Mouse (Mus musculus): ENCODE results near the gene Palb2. TPM values are rescaled to one million over a fixed set of nuclear protein-coding genes. Genes with fewer than 3 reads are reported as not detected.

The Palb2 gene
- polyA plus RNA-seq (2012; ENCODE audit: low replicate concordance), result 0.94 and 2.1 TPM in 2 replicates

DNA sequence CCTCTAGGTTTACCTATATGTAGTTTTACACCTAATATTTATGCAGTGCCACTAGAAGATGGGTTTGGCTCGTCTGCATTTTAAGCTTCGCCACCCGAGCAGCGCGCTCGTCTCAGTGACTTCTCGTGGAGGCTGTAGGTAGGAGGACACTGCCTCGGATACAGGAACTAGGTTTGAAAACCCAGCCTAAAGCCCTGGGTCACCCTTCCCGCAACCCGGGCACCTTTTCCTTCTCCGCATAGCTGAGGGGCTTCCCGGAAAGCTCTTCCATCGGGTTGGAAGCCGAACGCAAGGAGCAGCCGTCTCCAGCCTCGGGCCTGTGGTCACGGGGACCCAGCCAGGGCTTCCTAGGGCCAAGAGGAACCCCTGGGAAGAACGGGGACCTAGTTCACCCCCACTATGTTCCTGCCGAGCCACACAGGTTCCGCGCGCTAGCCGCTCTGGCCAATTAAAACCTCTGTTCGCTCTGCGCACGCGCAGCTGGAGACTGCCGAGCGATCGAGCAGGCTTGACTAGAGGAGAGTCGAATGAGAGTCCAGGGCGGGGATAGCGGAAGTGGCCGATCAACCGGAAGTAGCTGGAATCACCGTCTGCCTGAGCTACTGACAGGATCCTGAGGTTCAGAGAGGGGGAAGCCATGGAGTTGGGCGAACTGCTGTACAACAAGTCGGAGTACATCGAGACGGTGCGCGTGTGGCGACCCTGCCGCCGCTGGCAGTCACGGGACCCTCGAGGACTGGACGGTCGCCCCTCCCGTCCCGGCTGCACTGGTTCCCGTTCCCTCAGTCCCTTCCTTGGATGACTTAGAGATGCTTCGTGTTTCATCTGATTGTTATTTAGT is at the start of gene Palb2, which contains the start of gene Dctn5:
Palb2 (minus strand) TSS at position 489 of the 841 bp plus-strand sequence.
Dctn5 (plus strand) TSS at position 545 of the 841 bp plus-strand sequence.

DNA sequence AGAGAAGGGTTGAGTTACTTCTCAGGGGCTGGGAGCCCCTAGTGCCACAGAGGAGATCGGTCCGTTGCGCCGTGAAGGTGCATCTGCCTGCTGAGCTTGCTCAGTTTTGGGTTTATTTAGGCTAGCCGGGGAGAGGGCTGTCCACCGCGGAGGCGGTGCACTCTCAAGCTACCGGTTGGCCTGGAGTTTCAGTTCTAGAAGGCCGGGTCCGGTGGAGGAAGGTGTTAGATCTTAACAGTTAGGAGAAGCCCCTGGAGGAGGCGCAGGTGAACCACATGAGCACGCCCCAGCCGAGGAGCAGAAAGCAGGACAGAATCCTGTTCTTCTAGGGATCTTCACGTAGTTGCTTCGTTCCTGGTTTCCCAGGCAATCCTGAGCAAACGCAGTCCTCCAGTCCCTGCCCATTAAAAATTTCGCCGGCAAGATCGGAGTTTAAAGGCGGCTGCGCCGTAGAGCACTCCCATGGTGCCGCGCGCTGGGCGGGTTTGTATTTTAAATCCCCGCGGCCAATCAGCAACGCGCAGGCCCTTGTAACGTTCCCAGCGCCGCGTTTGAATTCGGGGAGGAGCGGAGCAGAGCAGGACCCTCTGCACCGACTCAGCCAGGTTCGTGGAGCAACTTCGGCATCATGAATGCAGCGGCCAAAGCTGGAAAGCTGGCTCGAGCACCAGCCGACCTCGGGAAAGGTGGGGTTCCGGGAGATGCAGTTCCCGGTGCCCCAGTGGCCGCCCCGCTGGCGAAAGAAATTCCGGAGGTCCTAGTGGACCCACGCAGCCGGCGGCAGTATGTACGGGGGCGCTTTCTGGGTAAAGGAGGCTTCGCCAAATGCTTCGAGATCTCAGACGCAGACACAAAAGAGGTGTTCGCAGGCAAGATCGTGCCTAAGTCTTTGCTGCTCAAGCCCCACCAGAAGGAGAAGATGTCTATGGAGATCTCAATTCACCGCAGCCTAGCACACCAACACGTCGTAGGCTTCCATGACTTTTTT is 26.4 kb upstream of the Palb2 start, which contains the start of gene Plk1:
Plk1 (plus strand) TSS at position 525 of the 988 bp plus-strand sequence.

DNA sequence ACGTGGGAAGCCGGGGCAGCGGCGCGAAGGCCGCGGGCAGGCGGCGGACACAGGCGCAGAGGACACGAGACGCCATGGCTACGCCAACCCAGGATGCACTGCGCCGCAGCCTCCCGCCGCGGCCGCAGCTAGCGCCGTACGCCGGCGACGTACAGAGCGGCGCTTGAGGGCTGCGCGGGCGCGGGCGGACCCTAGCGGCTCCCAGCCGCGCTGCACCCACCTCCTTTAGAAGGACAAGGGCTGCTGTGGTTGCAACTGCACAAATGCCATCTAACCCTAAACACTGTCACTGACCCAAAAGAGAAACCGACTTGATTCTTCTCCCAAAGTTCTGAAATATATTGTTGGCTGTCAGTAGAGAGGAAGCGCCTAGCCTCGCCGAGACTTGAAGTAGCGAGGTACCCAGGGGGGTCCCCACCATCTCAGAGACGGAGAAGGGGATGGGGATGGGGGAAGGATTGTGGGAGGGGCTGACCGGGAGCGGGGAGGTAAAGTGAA is 31.0 kb downstream of the Palb2 start, which contains the start of gene Ndufab1:
Ndufab1 (minus strand) TSS at position 140 of the 498 bp plus-strand sequence.

DNA sequence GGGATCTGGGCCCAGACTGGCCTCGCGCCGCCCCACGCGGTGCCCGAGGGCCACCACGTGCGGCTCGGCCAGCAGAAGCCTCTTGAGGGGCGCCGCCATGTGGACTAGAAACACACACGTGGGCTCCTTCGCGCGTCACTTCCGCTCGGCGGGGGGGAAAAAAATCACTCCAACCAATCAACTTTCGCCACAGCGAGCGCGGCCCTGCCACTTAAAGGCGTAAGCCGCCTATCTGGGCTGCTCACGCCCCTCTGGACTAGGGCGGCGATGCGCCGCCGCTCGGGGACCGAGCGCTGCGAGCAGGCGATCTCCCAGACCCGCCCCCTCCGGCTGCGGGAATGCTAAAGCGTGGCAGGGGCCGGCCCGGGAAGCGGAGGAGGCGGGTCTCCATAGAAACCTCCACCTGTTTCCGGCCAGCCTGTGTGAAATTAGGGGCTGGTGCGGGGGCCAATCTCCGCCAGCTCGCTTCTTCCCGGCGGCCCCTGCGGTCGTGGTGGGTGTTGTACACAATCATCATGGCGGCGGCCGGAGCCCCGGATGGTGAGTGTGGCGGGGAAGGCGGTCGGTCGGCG is 65.8 kb downstream of the Palb2 start, which contains the start of the genes Ubfd1 and Ears2:
Ubfd1 (plus strand) TSS at position 231 of the 572 bp plus-strand sequence.
Ears2 (minus strand) TSS at position 319 of the 572 bp plus-strand sequence.

Other genes with a start within 250 kb of the Palb2 start
- 5.3 and 7.0 TPM in 2 replicates for gene Cog7, start 151.3 kb downstream of the Palb2 start, polyA plus RNA-seq (2012; ENCODE audit: low replicate concordance)
- 141 and 162 TPM in 2 replicates for gene Gga2, start 111.8 kb downstream of the Palb2 start, polyA plus RNA-seq (2012; ENCODE audit: low replicate concordance)
- gene Ubfd1, start 65.8 kb downstream of the Palb2 start, polyA plus RNA-seq (2012; ENCODE audit: low replicate concordance), result 21.2 and 44.2 TPM in 2 replicates
- 12.4 and 12.7 TPM in 2 replicates for gene Ears2, start 65.7 kb downstream of the Palb2 start, polyA plus RNA-seq (2012; ENCODE audit: low replicate concordance)
- gene Ndufab1, start 31.1 kb downstream of the Palb2 start, polyA plus RNA-seq (2012; ENCODE audit: low replicate concordance), result 308 and 682 TPM in 2 replicates
- gene Dctn5, start 56 bp upstream of the Palb2 start, polyA plus RNA-seq (2012; ENCODE audit: low replicate concordance), result 8.5 and 11.7 TPM in 2 replicates
- gene Plk1, start 26.5 kb upstream of the Palb2 start, polyA plus RNA-seq (2012; ENCODE audit: low replicate concordance), result 8.2 and 26.6 TPM in 2 replicates
- gene Ern2, start 53.2 kb upstream of the Palb2 start, polyA plus RNA-seq (2012; ENCODE audit: low replicate concordance), result not detected in 2 replicates
- gene Chp2, start 86.5 kb upstream of the Palb2 start, polyA plus RNA-seq (2012; ENCODE audit: low replicate concordance), result 0.34 TPM in 1 of 2 replicates, not detected in the other
- 58.1 and 63.6 TPM in 2 replicates for gene Prkcb, start 155.8 kb upstream of the Palb2 start, polyA plus RNA-seq (2012; ENCODE audit: low replicate concordance)

Measured in hematopoietic multipotent progenitor cell, adult 10-12 weeks (in vitro differentiated cells).